Mouse (Mus musculus) testis, adult 2 months (tissue): Measurements from ENCODE around the gene Artn.

Source experiments
- CTCF ChIP-seq: fragments of 200-500 bp; IDR thresholded peaks from 2 replicates; pipeline ENCODE4 v1.5.1; 2012; ENCODE audit warnings: low read depth, mild to moderate bottlenecking, inconsistent platforms, low read length, moderate library complexity; ENCODE audit not compliant: control insufficient read depth, insufficient read depth, insufficient replicate concordance
- POLR2A ChIP-seq: fragments of 200-500 bp; IDR thresholded peaks from 2 replicates; pipeline ENCODE4 v1.6.1; 2012; ENCODE audit warnings: low read depth, mild to moderate bottlenecking, inconsistent platforms, low read length, moderate library complexity; ENCODE audit not compliant: control insufficient read depth

DNA sequence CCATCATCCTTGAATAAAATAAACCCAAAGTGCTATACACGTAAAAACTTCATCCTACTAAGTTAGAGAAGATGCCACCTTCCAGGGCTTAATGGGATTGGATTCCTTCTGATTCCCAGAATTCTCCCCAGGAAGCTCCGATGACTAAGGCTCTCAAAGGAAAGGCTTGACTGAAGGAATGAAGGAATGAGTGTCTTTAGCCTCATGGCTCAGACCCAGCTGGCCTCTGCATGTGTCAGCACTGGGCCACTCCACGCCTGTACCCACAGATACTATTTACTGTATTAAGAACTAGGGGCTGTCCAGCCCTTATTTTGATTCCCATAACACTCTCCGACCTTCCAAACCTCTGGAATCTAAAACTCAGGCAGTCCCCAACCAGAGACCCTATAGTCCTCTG lies 4.5 kb upstream of the Artn start:
- TF ChIP-seq POLR2A, result no peak
- TF ChIP-seq CTCF, result no peak
